Mouse (Mus musculus) ovary, postnatal 36 days (tissue): ENCODE data around the gene Clta.

Source experiments
- DNase-seq: peaks from one replicate; pipeline ENCODE4 v3.0.0; 2022; ENCODE audit warnings: low spot score, mixed read lengths

Clta gene

DNA sequence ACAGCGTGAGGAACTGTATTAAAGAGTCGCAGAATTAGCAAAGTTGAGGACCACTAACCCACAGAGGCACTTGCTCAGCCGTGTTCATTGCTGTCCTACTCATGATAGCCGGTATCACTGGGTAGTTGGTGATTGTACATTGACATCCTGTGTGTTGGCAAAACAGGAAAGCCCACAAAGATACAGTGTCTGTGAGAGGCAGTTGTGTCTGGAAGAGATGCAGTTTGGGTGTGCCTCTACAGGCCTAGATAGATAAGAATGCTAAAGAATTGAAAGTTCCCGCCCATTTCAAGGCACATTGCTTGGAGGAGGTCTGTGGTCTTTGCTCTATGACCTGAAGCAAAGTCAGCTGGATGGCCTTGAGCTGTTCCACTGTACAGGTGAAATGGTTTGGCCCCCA, at the start of gene Clta:
Clta (plus strand) TSS at position 327 of the 400 bp plus-strand sequence.
- no peak for DNase-seq

DNA sequence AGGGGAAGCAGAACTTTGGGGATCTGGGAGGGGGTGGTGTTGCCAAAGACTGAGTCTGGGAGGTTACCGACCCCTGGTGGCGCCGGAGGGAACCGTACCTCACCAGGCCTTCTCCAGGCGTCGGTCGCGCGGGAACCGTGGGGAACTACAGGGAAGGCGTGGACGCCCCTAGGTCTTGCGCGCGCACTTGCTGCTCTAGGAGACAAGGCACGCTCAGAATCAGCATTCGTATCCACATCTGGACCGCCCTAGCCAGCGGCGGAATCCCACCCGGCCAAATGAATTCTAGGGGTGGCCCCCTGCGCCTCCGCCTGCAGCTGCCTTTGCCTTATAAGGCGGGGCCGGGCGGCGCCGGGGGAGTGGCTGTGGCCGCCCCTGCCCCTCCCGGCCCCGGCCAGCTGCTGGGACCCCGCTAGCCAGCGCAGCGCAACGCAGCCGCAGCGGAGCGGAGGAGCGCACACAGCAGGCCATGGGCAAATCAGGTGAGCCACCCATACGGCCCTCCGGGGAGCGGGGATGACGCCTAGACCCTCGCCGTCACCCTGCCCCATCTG, 46.9 kb upstream of the Clta start, which contains the start of gene Glipr2:
Glipr2 (plus strand) TSS at position 110 of the 554 bp plus-strand sequence.
- DNase-seq: peak; percentile 78

DNA sequence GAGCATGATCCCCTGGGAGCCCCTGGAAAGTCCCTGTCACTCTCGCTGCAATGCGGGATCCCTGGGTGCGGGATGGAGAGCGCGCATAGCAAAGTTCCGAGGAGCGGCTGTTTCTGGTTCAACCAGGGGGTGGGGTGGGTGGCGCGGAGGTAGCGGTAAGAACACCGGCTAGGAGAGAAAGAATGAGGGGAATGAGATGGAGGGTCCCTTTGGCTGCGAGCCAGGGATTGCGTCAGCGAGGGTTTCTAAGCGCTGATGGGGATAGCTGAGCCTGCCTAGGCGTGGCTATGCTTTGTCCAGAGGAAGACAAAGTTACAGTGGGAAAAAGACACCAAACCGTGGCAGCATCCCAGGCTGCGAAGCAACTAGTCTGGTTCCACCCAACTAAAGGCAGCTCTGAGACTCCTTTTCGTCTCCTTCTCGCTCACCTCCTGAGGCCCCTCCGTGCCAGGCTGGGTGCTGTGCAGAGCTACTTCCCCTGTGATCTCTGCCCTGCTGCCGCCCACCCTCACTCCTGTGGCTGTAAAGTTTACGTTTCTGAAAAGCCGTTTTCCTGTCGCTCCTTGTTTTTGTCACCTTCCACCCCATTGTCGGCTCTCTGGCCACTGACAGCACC, 46.3 kb upstream of the Clta start:
- peak; percentile 37 for DNase-seq

DNA sequence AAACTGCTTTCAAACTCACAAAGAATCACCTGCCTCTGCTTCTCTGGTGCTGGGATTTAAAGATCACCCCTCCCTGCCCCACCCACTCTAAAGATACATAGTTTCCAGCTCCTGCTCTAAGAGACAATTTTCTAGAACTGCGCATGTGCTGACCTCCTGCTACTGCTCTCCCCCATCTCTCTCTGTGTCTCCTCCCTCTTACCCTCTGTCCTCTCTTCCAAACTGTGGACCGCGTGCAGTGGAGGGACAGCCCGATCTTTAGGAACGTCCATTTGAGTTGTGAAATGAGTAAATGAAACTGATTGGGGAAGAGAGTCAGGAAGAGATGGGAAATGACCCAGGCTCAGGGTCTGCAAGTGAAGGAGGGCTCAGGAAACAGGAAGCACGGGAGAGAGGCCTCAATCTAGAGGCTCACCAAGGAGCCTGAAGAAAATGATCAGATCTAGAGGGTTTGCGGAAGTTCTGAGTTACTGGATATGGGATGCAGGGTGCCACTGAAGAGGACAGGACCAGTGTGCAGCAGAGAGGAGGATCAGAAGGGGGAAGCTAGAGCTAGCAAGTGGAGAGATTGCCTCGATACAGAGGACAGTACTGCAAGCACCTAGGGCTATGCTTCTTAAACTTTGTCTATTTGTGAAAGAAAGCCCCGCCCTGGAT, 44.6 kb upstream of the Clta start:
- DNase-seq: no peak

DNA sequence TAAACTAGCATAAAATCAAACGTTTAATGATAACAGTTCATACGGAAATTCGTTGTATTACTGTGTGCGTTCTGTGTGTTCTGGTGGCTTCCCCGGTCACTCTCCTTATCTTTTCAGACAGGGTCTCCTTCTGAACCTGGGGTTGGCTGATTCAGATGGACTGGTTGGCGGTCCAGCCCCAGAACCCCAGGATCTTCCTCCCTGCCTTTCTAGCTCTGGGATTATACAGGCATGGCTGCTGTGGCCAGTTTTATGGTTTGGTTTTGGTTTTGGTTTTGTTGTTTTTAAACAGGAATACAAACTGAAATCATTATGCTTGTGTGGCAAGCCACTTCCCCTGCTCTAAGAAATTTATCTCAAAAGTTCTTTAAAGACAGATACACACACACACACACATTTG, 44.0 kb upstream of the Clta start:
- no peak for DNase-seq

DNA sequence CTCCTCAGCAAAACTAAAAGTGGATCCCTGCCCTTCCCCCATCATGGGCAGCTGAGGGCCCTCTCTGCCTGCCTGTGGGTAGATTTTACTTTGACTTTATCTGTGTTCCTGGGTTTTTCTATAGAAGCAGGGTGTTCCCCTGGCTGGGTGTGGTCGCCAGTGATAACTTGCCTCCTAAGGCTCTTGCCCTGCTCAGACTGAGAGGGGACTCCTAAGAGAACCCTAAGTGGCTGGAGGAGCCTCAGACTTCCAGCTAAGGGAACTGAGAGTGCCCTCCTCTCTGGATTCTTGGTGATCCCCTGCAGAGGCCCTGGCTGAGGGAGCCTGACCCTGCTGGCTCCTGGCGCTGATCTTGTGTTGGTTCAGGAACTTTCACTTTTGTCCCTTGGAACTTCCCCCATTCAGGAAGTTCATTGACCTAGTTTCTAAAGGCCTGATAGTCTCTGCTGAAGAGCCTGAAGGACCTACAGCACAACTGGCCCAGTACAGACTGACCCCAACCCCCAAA, 39.9 kb upstream of the Clta start:
- no peak for DNase-seq

DNA sequence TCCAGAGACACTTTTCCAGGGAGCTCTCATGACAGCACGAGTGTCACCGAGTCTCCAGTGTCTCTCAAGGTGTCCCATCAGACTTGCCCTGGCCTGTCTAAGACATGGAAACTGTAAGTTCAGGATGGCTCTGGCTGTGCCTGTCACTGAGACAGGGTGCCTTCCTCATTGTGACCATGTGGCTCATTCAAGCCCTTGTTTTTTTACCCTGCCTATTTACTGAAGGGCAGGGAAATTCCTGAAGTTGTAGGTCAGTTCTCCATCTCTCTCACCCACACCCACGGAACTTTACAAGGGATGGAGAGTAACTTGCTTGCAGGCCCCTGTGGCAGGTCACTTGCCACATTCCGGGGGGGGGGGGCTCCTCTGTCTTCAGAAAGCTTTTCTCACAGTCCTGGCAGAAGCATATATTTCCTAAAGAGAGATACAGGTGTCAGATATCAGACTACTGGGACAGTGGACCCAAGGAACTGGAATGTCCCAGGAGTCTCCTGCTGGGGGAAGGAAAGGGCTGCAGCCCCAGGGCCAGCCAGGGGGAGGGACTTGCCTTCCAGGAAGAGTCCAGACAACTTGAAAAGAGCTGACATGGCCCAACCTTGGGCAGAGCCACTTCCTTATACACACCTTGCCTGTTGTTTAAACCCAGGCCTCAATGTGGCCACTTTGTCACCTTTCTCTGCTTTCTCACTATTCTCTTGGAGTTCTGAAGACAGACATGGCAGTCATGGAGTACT, 39.1 kb upstream of the Clta start:
- no peak for DNase-seq

DNA sequence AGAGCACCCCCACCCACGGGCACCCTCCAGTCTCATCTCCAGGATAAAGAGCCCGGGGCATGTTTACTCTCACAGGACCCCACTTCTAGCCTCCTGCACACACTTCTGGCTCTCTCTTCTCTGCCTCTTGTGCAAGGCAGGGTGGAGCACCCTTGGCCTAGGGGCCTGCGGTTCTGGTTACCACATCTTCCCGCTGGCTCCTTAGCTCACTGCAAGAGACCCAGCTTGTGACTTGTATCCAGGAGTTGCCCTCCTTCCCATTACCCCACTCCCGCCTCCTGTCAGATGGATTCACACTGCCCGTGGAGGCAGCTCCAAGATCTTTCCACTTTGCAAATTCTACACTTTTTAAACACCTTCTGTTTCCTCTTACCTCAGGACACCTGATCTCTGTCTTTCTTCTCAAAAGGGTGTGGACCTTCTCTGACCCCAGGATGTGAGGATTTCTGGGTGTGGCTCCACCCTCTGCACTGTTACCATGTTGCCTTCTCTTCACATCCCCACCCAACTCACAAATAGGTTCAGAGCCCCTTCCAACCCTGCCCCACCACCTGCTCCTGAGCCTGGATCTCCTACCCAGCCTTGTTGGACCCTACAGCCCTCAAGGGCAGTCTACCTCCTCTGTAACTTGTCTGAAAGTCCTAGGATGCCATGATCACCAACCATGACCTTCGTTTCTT, 38.3 kb upstream of the Clta start:
- no peak for DNase-seq

DNA sequence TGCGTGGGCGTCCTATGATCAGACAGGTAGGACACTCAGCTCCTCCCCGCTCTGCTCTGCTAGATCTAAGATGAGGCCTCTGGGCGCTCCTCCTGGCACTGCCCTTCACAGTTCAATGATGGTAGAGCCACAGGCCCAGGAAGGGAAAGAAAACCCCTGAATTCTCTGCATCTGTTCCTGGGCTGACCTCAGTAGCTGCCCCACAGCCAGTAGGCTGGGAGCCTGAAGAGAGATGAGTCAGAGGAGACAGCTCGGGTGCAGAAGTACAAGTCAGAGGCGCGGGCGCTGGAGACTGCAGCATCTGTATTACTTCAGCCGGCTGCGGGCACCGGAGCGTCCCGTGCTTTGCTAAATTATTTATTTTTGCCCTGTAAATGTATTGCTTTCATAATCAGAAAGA, 35.6 kb upstream of the Clta start:
- DNase-seq: peak; percentile 66

DNA sequence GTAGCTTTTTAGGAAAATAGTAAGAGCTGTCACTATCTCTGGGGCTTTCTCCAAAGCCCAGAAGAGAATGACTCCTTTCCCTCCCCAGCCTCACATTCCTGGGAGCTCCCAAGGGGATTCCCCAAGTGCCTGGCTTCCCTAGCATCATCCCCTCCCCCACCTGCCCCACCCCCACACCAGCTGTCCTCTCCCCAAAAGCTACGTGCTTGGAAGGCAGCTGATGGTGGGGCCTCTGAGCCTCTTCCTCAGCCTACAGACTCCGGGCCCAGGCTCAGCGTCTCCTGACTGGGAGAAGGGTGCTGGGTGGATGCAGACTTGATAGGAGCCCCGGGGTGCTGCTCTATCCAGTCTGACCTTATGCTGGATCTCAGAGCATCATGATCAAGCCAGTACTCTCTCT, 34.9 kb upstream of the Clta start:
- DNase-seq: no peak

DNA sequence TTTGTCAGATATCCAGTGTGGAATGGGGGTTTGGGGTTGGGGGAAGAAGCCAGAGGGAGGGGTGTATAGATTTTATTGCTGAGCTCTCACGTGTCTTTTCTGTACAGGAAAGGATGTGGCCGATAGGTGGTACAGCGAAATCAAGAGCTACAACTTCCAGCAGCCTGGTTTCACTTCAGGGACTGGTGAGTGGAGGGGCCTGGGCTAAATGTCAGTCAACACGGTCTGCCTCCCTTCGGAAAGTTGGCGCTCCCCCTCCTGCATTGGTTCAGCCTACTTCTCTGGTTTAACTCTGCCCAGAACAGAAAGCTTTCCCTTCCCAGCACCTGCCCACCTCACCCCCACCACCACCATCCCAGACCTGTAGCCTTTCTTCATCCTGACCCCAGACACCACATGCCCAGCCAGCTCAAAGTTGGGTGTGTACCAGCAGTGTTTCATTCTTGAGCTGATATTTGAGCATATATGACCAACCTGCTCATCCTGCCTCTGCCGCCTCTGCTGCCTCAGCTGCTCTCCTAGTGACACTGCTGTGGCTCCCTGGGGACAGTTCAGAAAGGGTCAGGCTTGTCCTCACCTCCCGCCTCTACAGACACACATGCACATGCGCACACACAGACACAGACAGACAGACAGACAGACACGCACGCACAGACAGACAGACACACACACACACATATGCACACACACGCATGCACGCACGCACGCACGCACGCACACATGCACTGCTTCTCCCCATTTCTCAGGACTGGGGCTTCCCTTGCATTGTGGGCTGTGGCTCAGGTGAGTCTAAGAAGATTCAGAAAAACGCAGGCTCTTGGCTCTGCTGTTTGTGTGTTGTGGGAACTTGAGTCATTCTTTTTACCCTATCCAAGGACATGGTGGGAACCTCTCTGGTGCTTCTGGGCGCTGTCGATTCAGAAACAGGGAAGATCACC, 33.6 kb upstream of the Clta start:
- no peak for DNase-seq

DNA sequence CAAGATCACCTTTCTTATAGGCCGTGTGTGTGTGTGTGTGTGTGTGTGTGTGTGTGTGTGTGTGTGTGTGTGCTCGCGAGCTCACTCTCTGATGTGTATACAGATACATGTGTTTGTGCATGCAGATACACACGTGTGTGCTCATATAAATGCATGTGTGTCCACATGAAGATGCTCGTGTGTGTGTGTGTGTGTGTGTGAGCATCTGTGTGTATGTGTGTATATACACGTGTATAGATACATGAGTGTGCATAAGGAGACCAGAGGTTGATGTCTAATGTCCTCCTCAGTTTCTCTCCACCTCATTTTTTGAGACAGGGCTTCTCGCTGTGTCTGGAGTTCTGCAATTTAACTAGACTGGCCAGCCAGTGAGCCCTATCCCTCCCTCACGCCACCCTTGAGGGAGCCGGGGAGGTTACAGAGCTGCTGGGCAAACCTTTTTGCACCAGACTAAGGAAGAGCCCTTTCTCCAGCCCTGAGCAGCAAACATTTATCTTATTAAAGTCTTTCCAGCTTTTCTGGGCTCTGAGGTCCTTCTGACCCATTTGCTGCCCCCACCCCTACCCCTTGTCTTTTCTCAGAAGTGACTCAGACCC, 32.6 kb upstream of the Clta start:
- DNase-seq: no peak

DNA sequence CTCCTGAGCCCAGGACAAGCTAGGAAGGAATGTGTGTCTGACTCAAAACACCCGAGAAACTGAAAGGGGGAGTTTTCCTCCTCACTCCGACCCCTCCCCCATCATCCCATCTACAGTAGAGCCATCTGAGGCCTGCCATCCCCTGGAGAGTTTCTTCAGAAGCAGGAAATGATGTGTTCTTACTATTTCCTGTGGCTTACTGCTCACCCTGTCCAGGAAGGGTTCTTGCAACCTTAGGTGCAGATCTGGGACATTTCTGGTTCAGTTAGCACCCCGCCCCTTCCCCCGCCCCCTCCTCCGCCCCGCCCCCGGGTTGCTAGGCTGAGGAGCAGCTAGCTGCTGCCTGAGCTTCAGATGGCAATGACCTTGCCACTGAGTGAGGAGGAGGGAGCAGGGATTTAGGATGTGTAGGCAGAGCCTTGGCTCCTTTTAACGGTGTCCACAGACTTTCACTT, 32.1 kb upstream of the Clta start:
- peak; percentile 43 for DNase-seq

DNA sequence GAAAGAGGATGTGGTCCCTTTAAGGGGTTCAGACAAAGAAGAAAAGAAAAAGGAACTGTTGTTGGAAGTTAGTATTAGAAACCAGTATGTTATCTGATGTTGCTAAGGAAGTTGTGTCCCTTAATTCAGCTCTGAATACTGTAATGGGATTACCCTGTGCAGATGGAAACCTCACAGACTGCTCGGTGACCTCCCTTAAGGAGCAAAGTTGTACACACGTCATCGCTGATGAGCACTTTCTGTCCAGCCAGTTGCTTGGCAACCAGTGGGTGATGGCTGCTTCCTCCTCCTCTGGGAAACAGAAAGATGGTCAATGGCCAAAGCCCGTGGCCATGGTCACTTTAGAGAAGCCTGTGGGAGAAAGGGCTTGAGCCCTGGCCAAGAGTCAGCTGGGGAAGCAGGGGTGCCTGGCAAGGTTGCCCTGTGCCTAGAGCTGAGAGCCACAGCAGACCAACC, 30.7 kb upstream of the Clta start:
- peak; percentile 54 for DNase-seq

DNA sequence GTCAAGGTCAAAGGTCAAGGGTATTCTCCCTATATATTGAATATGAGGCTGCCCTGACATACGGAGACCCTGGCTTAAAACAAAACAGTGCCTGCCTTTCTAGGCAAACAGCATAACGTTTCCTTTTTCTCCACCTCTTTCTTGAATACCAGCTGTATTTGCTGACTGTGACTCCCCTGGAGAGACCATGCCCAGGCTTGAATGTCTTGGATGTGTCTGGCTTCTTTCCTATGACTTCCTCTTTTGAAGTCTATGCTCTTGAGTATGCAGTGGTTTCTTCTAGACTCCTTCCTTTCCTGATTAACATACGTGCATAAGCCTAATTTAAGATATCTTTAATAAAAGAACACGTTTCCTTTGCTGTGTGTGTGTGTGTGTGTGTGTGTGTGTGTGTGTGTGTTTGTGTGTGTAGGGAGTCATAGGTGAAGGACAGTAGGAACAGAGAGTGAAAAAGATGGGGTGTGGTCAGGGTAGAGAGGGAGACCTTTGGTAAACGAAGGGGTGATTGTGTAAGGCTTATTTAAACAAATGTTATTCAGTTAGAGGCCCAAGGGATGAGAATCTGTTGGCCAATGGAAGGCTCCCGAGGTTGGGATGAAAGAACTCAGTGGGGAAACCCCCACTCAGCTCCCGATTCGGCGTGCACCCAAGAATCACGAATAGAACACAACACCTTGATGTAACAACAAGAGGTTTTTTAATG, 29.2 kb upstream of the Clta start:
- DNase-seq: no peak

DNA sequence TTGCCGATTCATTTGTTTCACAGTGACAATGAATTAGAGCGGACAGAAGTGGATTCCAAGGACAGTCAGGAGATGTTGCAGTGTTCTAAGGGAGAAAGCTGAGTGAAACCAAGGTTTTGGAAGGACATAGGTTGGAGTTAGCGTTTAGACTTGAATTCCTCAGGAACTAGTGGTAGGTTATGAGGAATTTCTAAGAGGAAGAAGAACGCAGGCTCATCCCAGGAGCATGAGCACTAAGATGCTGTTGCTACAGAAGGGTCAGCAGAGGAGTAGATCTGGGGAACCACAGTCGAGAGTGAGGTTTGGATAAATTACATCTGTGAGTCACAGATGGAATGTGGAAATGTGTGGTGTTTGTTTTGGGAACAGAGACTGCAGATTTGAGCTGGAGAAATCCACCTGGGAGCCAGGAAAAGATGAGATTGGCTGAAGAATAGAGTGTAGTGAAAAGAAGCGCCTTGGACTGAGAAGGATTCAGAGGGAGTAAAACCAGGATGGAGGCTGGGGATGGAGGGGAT, 28.0 kb upstream of the Clta start:
- DNase-seq: no peak

DNA sequence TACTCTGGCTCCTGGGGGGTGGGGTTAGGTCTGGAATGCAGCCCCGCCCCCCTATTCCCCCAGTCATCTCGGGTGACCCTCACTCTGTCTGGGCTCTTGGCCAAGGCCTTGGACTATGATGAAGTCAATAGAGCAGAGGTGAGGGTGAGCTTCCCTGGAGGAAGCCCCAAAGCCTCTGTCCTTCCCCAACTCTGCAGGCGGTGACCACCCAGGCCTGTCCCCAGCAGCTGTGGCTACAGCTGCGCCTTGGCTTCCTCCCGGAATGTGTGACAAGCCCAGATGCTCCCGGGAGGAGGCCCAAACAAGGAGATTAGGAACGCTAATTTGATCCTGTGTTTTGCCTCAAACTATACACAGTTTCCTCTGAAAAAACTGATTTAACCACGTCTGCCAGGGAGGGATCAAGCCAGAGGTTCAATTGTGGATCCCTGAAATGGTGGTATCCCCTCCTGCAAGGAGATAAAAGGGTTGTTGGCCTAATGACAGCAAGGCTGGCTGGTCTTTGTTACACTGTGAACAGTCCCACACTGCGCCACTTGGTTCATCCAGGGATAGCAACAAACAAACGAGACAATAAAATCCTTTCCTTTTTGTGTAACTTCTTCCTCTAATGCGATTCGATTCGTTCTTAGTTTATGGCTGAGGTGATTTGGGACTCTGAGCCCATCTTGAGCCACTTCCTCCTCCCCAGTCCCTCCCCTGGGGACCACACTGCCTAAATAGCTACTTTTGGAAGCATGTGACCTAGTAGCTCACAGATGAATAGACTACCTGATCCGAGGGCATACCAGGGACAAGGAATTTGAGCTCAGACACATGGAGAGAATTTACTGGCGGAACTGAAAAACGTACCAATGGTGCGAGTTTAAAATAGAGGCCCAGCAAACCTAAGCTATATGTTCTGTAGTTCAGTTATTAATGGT, 25.5 kb upstream of the Clta start:
- DNase-seq: peak; percentile 65

DNA sequence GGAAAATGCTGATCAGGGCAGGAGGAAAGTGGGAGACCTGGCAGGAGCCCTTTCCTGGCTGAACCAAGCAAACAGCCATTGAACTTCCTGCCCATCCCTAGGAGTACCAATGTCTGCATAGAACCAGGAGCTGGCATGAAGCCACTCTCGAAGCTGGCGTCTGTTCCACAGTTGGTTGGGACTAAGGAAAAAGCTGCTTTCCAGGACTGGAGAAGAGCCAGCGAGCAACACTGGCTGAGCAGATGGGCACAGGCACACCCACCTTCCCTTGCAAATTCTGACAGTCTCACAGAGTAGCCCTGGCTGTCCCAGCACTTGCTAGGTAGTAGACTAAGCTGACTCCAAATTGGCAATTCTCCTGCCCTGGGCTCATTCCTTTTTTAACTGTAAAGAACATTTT, 24.5 kb upstream of the Clta start:
- DNase-seq: peak; percentile 49
